Mouse (Mus musculus) lung, adult 2 months (tissue): ENCODE measurements around the gene Cxcr2. TPM values are rescaled to one million over a fixed set of nuclear protein-coding genes. Genes with fewer than 3 reads are reported as not detected.
"Not testable (repeated sequence)": the region's sequence is repeated elsewhere in the genome, so short reads cannot be mapped to it uniquely, and the experiment has no call there.

Source experiments
- DNase-seq: peaks from one replicate; pipeline ENCODE4 v3.0.0; 2022
- H3K4me1 ChIP-seq: fragments of 200-500 bp; 2 replicates; pipeline ENCODE4 v1.6.1; 2011; ENCODE audit warnings: low read length; ENCODE audit not compliant: control insufficient read depth, insufficient read depth
- H3K4me3 ChIP-seq: fragments of 200-500 bp; replicated peaks from 2 replicates; pipeline ENCODE3; 2011; ENCODE audit warnings: low read depth, mild to moderate bottlenecking, control low read depth, low read length; ENCODE audit errors: extremely low read depth
- CTCF ChIP-seq: fragments of 200-500 bp; IDR thresholded peaks from 2 replicates; pipeline ENCODE4 v1.5.1; 2011; ENCODE audit warnings: mild to moderate bottlenecking, low read length, control low read depth; ENCODE audit not compliant: insufficient read depth
- POLR2A ChIP-seq: fragments of 200-500 bp; IDR thresholded peaks from 2 replicates; pipeline ENCODE4 v1.6.1; 2011; ENCODE audit warnings: low read depth, mild to moderate bottlenecking, control low read depth, low read length, borderline replicate concordance; ENCODE audit errors: extremely low read depth
- WGBS: fragments of 180-500 bp; shearing (Covaris S2); methylation state at CpG from one replicate; pipeline ENCODE4 v1.1.7; 2018; 5-methylcytosine and 5-hydroxymethylcytosine counted together
- polyA plus RNA-seq: library from polyadenylated mRNA; depleted of rRNA; stranded (reverse); fragments of >200 nt; gene quantifications from 2 replicates; pipeline ENCODE4 v1.2.3, GENCODE M21; 2012

Gene Cxcr2
- polyA plus RNA-seq, 1 experiment, result 6.4 TPM

- no peak for DNase-seq
- Histone ChIP-seq H3K4me1 (no peaks in the 10 kb centered on the region), H3K4me3 (no peak overlapping the region)
- TF ChIP-seq CTCF (no peak), POLR2A (no peak)
- 55% methylated on average over 6 of the region's 6 CpGs for WGBS
Measured at GRCm38 (mm10) chr1:74133954-74134353, 19.8 kb upstream of the Cxcr2 start.

GRCm38 (mm10) chr1:74135326-74135950, 18.4 kb upstream of the Cxcr2 start:
- H3K4me1 ChIP-seq, result no peaks in the 10 kb centered on the region
- TF ChIP-seq CTCF, result no peak
- TF ChIP-seq POLR2A, result no peak
- 74% methylated on average over 6 of the region's 6 CpGs for WGBS
- no peak for DNase-seq
- H3K4me3 ChIP-seq, result no peak overlapping the region

DNA sequence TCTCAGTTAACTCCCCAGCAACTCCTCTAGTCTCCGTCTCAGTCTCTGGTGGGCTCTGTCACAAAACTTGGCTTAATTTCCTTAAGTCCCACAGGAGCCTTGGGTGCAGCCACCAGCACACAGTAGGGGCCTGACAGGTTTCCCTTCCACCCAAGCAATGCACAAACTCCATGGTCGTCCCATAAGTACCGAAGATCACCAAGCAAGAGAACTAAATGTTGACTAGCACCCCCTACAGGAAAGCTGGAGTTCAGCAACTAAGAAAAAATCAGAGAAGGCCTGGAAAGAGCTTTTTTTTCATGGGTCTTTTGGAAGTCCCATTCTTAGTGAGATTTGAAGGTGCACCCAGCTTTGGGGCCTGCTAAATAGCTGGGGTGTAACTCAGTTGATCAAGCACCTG, 14.4 kb upstream of the Cxcr2 start:
- 59% methylated on average over 3 of the region's 3 CpGs for WGBS
- Histone ChIP-seq H3K4me3 (no peak overlapping the region), H3K4me1 (no peaks in the 10 kb centered on the region)
- DNase-seq, result no peak
- TF ChIP-seq POLR2A (no peak), CTCF (0 out of 2 replicates have a peak, but pooled peaks have one; percentile 4)

- WGBS, result 85% methylated on average over 8 of the region's 8 CpGs
Measured at GRCm38 (mm10) chr1:74141781-74142180, 12.0 kb upstream of the Cxcr2 start.

GRCm38 (mm10) chr1:74149106-74149885, 4.5 kb upstream of the Cxcr2 start:
- H3K4me3 ChIP-seq, result no peak overlapping the region
- 68% methylated on average over 6 of the region's 6 CpGs for WGBS

More at GRCm38 (mm10) chr1:74141781-74142180, 12.0 kb upstream of the Cxcr2 start:
- no peak overlapping the region for H3K4me3 ChIP-seq
- TF ChIP-seq POLR2A (no peak), CTCF (no peak)
- H3K4me1 ChIP-seq, result no peaks in the 10 kb centered on the region; the same call in 1 of the 2 replicates
- no peak for DNase-seq

DNA sequence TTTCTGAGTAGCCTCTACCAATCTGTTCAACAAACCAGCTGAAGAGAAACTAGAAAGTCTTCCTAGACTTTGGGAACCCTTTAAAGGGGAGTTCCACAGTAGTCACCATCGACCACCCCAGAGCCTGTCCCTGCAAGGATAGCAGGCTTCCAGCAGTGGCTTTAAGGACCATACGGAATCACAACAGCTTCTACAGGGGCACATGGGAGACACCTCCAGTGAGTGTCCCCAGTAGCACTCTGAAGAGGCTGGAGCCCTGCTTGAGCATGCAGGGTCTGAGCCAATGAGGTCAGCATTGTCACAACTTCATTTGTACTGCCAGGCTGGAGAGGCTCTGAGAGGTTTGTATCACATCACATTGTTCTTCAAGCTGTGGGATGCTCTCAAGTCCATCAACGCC, 3.7 kb upstream of the Cxcr2 start:
- no peak for TF ChIP-seq POLR2A
- TF ChIP-seq CTCF, result no peak
- H3K4me3 ChIP-seq, result no peak overlapping the region
- no peaks in the 10 kb centered on the region; the same call in 1 of the 2 replicates for H3K4me1 ChIP-seq
- 75% methylated on average over 3 of the region's 3 CpGs for WGBS
- no peak for DNase-seq

More at GRCm38 (mm10) chr1:74149106-74149885, 4.5 kb upstream of the Cxcr2 start:
- TF ChIP-seq POLR2A (no peak), CTCF (no peak)
- DNase-seq, result no peak
- no peaks in the 10 kb centered on the region; the same call in 1 of the 2 replicates for H3K4me1 ChIP-seq

DNA sequence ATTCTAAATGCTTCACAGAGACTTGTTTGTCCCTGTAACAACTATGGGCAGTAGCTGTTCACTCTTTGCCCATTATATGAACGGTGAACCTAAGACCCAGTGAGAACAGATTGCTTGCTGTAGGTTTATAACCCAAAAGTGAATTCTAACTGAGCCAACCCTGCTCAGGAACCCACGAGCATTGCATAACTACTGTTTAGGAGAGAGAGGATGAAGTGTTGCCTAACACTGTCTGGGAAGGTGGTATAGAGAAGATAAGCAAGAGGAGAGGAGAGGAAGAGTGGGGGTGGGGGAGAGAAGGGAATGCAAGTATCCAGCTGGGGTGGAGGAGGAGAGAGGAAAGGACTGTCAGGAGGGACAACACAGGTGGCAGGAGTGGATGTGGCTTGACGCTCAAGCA, 2.7 kb upstream of the Cxcr2 start:
- 52% methylated on average over 3 of the region's 3 CpGs for WGBS
- Histone ChIP-seq H3K4me1 (no peaks in the 10 kb centered on the region; the same call in 1 of the 2 replicates), H3K4me3 (no peak overlapping the region)
- no peak for DNase-seq
- no peak for TF ChIP-seq CTCF
- no peak for TF ChIP-seq POLR2A

DNA sequence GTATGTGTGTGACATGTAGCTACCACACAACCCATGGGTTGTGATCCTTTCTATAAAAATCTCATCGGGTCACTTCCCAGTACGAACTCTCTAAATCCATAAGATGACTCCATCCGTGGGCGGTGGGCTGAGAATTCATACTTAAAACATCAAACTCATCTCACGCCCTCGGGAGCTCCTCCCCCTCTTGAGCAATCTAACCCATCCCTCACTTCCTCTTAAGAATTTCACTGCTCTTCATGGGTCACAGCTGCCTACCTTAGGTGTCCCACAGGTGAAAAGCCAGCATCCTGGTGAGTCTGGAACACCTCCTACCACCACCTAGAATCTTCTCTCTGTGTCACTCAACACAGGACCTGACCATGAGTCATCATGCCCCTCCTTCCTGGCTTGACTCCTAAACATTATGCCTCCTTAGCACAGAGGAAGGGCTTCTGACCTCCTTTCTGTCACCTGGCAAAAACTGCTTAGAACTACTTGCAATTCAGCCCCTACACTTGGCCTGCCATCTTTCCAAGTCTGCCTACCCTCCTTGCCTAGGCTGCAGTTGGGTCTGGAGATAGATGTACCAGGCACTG, 1.7 kb downstream of the Cxcr2 start:
- WGBS, result 62% methylated on average over 6 of the region's 6 CpGs
- DNase-seq, result no peak
- TF ChIP-seq CTCF (no peak), POLR2A (no peak)

DNA sequence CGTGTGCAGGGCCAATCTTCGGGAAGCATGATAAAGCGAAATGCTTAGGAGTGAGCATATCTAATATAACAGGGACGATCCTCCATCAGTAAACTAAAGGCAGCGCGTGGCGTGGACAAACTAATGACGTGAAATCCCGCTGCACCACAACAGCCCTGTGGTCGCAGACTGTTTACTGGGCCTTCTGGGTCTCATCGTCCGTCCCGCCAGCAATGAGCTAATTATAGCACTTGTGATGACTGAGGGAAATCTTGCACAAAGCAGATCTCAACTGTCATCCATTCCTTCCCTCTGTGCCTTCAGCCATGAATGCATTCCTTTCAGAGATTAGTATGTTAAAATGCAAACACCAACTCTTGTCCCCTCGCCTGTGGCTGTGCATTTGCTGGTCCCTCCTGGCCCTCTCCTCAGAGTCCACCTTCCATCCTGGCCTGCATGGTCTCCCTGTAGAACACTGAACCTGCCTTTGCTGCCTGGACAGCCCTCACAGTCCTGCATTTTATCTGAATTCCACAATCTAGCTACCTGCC, 2.7 kb downstream of the Cxcr2 start:
- TF ChIP-seq POLR2A (no peak), CTCF (no peak)
- H3K4me1 ChIP-seq, result no peaks in the 10 kb centered on the region

More for the DNA sequence above, 1.7 kb downstream of the Cxcr2 start:
- no peak overlapping the region for H3K4me3 ChIP-seq
- no peaks in the 10 kb centered on the region for H3K4me1 ChIP-seq

GRCm38 (mm10) chr1:74159613-74160012, 5.8 kb downstream of the Cxcr2 start:
- not testable (repeated sequence) for H3K4me1 ChIP-seq, H3K4me3 ChIP-seq, DNase-seq
- WGBS, result 76% methylated on average over 5 of the region's 5 CpGs

More for the DNA sequence above, 2.7 kb downstream of the Cxcr2 start:
- DNase-seq, result no peak
- 71% methylated on average over 14 of the region's 14 CpGs for WGBS
- no peak overlapping the region for H3K4me3 ChIP-seq

- Histone ChIP-seq H3K4me3 (no peak overlapping the region), H3K4me1 (no peaks in the 10 kb centered on the region)
- WGBS, result 55% methylated on average over 2 of the region's 2 CpGs
- TF ChIP-seq CTCF (no peak), POLR2A (no peak)
- DNase-seq, result no peak
Measured at GRCm38 (mm10) chr1:74160036-74160435, 6.2 kb downstream of the Cxcr2 start.
